Mouse (Mus musculus) heart, embryonic 11.5 days (tissue): ENCODE results near the gene Ccnl1. TPM values are rescaled to one million over a fixed set of nuclear protein-coding genes. Genes with fewer than 3 reads are reported as not detected.

ENCODE experiments used
- ATAC-seq: fragments of 200-750 bp; cut with Nextera tagmentation; replicated peaks from 2 replicates; pipeline ENCODE4 v1.8.0; 2017; ENCODE audit warnings: moderate library complexity; ENCODE audit not compliant: insufficient number of reproducible peaks, low FRiP score, low TSS enrichment
- H3K27ac ChIP-seq: fragments of 300-500 bp; sonication (generic); 2 replicates; pipeline ENCODE4 v1.5.1; 2014; ENCODE audit warnings: mild to moderate bottlenecking, low read depth, low read length
- H3K27me3 ChIP-seq: fragments of 300-500 bp; sonication (generic); 2 replicates; pipeline ENCODE4 v1.6.1; 2014; ENCODE audit warnings: mild to moderate bottlenecking, low read length, mixed read lengths; ENCODE audit not compliant: control insufficient read depth, insufficient read depth
- H3K36me3 ChIP-seq: fragments of 300-500 bp; sonication (generic); 2 replicates; pipeline ENCODE4 v1.6.1; 2014; ENCODE audit warnings: mild to moderate bottlenecking, low read length, moderate library complexity, mixed read lengths; ENCODE audit not compliant: control insufficient read depth, insufficient read depth
- H3K4me1 ChIP-seq: fragments of 300-500 bp; sonication (generic); 2 replicates; pipeline ENCODE4 v1.6.1; 2014; ENCODE audit warnings: low read length; ENCODE audit not compliant: control insufficient read depth, insufficient read depth
- H3K4me2 ChIP-seq: fragments of 300-500 bp; sonication (generic); 2 replicates; pipeline ENCODE4 v1.6.1; 2014; ENCODE audit warnings: mild to moderate bottlenecking, moderate library complexity
- H3K4me3 ChIP-seq: fragments of 300-500 bp; sonication (generic); 2 replicates; pipeline ENCODE4 v1.5.1; 2014; ENCODE audit warnings: low read depth, low read length
- H3K9ac ChIP-seq: fragments of 300-500 bp; sonication (generic); 2 replicates; pipeline ENCODE4 v1.6.1; 2014; ENCODE audit warnings: mild to moderate bottlenecking, low read depth, low read length, moderate library complexity
- H3K9me3 ChIP-seq: fragments of 300-500 bp; sonication (generic); replicated peaks from 2 replicates; pipeline ENCODE4 v1.6.1; 2016; ENCODE audit warnings: low read length; ENCODE audit not compliant: control insufficient read depth
- WGBS: fragments of 180-500 bp; shearing (Covaris S2); extraction: QIAGEN DNeasy Blood & Tissue Kit; methylation state at CpG from one replicate; pipeline ENCODE4 v1.1.7; 2014; ENCODE audit not compliant: insufficient replicate concordance; 5-methylcytosine and 5-hydroxymethylcytosine counted together
- polyA plus RNA-seq: library from polyadenylated mRNA; unstranded; fragments of >200 nt; fragmentation: Nextera tagmentation; extraction: Ambion mirVana; gene quantifications from 2 replicates; pipeline ENCODE4 v1.2.1, GENCODE M21; 2014

Gene Ccnl1
- polyA plus RNA-seq, 1 experiment from 2014 or later: 91.5 TPM

DNA sequence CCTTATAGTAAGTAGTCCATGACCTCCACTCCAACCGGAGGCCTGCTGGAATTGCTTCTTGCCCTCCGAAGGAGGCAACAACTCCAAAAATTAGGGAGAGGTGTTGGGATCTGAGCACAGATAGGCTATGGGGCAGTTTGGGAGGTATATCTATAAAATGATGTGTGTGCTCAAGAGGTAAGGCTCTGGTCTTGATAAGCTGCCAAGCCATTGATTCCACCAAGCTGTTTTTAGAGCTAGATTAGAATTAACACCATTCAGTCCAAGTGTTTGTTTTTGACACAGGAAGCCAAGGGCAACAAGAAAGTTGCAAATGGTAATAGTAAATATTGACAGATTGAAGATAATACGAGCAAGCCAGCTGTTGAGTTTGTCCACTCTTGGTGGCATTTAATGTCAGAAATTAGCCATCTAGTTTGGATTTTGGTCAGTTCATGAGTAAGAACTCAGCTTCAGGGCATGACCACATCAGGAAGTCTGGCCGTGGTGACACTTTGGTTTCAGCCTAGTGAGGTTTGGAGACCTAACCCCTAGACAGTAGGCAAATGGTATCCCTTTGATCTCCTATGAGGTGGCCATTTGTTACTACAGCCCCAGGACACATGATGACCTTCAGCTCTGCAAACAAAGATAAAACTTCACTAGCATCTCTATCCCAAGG is 4.4 kb upstream of the Ccnl1 start:
- no peak for ATAC-seq
- 56% methylated on average over 4 of the region's 4 CpGs for WGBS

DNA sequence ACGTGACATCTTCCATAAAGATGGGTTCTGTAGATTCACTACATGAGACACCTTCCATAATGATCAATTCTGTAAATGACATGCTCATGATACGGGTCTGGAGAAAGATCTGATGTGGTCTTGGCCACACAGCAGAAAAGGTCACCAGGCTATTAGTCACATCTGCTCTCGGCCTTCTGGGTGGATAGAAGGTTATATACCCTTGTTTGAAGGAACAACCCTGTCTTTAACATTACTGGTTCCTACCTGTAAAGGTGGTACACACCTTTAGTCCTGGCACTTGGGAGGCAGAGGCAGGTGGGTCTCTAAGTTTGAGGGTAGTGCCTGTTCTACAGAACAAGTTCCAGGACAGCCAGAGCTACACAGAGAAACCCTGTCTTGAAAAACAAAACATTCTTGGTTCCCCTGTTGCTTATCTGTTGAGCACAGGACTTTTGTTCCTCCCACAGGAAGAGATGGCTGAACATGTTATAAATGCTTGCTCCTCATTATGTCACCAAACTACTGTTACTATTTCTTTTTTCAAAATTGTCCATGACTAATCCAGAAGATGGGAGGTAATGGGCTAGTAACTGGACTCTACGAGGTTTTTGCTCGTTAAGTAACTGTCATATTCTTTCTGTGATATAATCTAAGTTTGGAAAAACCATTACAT is 2.4 kb upstream of the Ccnl1 start:
- no peak overlapping the region for H3K4me3 ChIP-seq
- no peaks in the 10 kb centered on the region for H3K27me3 ChIP-seq
- peaks cover 12% of the 10 kb centered on the region for H3K4me1 ChIP-seq
- H3K4me2 ChIP-seq: no peak overlapping the region
- no peaks in the 10 kb centered on the region for H3K9me3 ChIP-seq
- no peak for ATAC-seq
- no peak overlapping the region for H3K9ac ChIP-seq
- 85% methylated on average over 5 of the region's 5 CpGs for WGBS
- H3K27ac ChIP-seq: peak overlapping the region; percentile 71
- peaks cover 9% of the 10 kb centered on the region for H3K36me3 ChIP-seq

More for the DNA sequence above, 4.4 kb upstream of the Ccnl1 start:
- Histone ChIP-seq H3K9me3 (no peaks in the 10 kb centered on the region), H3K36me3 (no peaks in the 10 kb centered on the region), H3K4me1 (no peaks in the 10 kb centered on the region), H3K4me3 (no peak overlapping the region), H3K27me3 (no peaks in the 10 kb centered on the region), H3K4me2 (no peak overlapping the region), H3K9ac (no peak overlapping the region), H3K27ac (no peak overlapping the region)

DNA sequence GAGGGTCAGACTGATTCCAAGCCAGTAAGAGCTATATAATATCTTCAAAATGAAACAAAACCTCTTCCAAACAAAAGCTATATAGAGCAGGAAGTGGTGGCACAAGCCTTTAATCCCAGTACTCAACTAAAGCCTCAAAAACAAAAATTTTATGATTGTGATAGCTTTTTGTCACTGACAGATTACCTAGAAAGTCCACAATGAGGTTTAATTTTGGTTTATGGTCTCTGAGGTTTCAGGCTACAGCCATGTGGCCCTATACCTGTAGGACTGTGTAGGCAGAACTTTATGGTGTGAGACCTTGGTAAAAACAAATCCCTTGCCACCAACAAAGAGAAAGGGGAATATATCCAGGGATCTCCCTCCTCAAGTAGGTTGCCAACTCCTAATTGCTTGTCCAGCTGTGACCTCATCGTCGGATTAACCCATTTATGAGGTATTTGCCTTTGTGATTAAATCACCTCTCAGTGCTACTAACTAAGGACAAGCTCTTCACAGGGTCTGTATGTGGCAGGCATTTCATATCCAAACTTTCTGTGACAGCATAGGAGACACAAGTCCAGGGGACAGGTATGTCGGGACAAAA is 1.5 kb upstream of the Ccnl1 start:
- Histone ChIP-seq H3K4me3 (peak overlapping the region; percentile 99), H3K27me3 (no peaks in the 10 kb centered on the region), H3K4me2 (peak overlapping the region; percentile 71), H3K4me1 (peaks cover 15% of the 10 kb centered on the region), H3K36me3 (peaks cover 12% of the 10 kb centered on the region), H3K27ac (peak overlapping the region; percentile 71; the same call in 1 of the 2 replicates), H3K9me3 (no peaks in the 10 kb centered on the region), H3K9ac (no peak overlapping the region)
- no peak for ATAC-seq
- WGBS: 90% methylated on average over 3 of the region's 3 CpGs

DNA sequence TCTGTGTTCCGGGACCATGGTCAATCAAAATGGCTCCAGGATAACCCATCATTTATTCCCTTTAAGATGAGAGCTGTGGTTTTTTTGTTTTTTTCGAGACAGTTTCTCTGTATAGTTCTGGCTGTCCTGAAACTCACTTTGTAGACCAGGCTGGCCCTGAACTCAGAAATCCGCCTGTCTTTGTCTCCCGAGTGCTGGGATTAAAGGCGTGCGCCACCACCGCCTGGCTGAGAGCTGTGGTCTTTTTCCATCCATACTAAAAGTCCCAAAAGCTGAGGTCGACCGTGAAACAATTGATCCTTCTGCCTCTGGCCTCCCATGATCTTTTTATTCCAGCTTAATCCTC is 764 bp upstream of the Ccnl1 start:
- Histone ChIP-seq H3K36me3 (peaks cover 12% of the 10 kb centered on the region), H3K9me3 (no peaks in the 10 kb centered on the region), H3K4me2 (peak overlapping the region; percentile 71), H3K27me3 (no peaks in the 10 kb centered on the region), H3K27ac (peak overlapping the region; percentile 100), H3K4me1 (peaks cover 19% of the 10 kb centered on the region), H3K9ac (peak overlapping the region; percentile 100), H3K4me3 (peak overlapping the region; percentile 99)
- no peak for ATAC-seq
- 10% methylated on average over 9 of the region's 9 CpGs for WGBS

DNA sequence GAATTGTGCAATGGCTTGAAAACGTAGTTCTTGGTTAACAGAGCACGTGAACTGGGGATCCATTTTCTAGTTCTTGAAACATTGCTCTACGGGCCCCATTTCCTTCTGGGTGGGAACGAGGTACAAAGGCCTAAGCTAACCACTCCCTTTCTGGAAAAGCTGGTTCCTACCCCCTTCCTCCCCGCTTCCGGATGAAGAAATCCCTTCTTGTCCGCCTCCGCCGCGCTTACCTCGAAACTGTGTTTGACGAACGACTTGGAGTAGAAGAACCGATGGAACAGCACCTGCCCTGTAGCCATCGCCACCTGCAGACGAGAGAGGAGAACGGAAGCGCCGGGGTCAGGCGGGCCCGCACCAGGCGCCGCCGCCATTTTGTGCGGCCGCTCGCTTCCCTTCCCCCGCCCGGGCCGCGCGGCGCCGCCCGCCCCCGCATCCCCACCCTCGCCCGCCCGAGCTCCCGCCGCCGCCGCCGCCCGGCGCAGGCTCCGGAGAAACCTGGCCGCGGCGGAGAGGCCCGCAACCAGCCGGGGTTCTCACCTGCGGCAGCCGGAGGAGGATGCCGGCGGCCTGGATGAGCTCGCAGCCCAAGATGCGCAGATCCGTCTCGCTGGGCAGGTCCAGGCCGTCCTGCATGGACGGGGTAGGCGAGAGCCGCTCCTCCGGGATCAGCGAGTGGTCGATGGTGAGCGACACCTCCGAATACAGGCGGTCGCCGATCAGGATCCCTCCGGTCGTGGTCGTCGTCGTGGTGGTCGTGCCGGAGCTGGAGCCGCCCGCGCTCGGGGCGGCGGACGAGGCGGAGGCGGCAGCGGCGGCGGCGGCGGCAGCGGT is 563 bp downstream of the Ccnl1 start:
- peak overlapping the region; percentile 94 for H3K4me2 ChIP-seq
- H3K4me1 ChIP-seq: peaks cover 19% of the 10 kb centered on the region
- no peaks in the 10 kb centered on the region for H3K27me3 ChIP-seq
- under 1% methylated on average over 78 of the region's 94 CpGs for WGBS
- peak overlapping the region; percentile 99 for H3K4me3 ChIP-seq
- ATAC-seq: peak; percentile 73
- H3K9ac ChIP-seq: peak overlapping the region; percentile 100
- H3K36me3 ChIP-seq: peaks cover 12% of the 10 kb centered on the region
- peak overlapping the region; percentile 100 for H3K27ac ChIP-seq
- no peaks in the 10 kb centered on the region for H3K9me3 ChIP-seq

DNA sequence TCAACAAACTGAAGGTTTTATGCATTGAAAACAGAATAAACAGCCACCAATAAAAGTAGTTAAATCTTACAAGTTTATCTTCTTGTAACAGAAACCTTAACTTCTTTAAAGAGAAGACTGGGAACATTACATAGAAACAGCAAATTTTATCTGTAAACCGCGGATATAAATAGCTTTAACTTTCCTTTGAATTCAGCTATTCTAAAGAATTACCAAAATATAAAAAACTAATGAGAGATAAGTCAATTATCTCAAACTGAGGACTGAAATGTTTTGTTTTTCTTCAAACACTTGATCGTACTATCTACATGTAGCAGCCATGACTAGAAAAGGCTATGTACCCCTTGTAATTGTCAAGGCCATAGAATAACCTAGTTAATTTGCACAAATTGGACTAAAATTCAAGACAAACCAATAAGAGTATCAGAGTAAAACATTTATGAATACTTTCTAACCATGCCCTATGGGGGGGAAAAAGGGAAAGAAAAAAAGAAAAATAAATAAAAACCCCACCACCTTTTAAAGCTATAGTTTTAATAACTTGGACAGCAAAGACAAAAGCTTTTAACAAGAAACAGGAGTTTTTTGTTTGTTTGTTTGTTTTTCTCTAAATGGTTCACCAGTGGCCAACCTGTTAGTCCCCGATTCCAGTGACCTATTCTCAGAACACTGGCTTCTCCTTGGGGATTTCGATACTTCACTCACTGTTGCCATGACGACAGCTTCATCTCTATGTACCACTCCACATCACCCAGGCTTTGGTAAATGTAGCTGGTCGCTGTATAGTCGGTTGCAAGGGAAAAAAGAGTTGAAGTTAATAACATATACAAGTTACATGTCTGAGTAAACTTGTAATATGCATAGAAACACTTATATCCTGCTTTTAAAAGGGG is 3.3 kb downstream of the Ccnl1 start:
- Histone ChIP-seq H3K27me3 (no peaks in the 10 kb centered on the region), H3K4me3 (no peak overlapping the region), H3K4me1 (peaks cover 19% of the 10 kb centered on the region), H3K9ac (no peak overlapping the region), H3K27ac (no peak overlapping the region), H3K4me2 (peak overlapping the region; percentile 47), H3K36me3 (peaks cover 15% of the 10 kb centered on the region), H3K9me3 (no peaks in the 10 kb centered on the region)
- whole genome bisulfite sequencing: 70% methylated on average over 8 of the region's 8 CpGs
- no peak for ATAC-seq

DNA sequence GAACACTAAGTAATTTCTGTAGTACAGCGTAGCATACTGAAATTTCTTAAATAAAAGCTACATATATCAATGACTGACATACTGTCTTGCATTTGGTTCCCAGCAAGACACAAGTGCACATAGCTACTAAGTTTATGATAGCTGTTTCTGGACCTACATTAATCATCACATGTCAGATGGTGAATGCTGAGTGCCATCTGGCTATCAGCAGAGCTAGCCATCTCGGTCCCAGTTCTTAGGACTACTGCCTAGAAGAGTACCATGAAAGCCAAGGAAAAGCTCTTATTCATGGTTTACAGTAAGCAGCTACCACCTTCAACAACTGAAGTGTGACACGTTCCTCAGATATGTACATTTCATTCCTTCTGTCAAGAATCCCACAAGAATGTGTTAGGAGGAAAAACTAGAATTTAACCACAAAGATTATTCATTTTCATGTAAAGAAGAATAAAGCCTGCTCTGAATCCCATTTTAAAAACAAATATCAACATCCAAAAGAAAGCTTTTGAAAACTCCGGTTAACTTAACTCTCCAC is 7.2 kb downstream of the Ccnl1 start:
- no peaks in the 10 kb centered on the region for H3K27me3 ChIP-seq
- H3K4me1 ChIP-seq: peaks cover 9% of the 10 kb centered on the region
- no peak for ATAC-seq
- no peak overlapping the region for H3K4me3 ChIP-seq
- WGBS: 87% methylated on average over 4 of the region's 4 CpGs
- H3K9me3 ChIP-seq: no peaks in the 10 kb centered on the region
- no peak overlapping the region for H3K4me2 ChIP-seq
- peaks cover 36% of the 10 kb centered on the region for H3K36me3 ChIP-seq
- no peak overlapping the region for H3K9ac ChIP-seq
- H3K27ac ChIP-seq: no peak overlapping the region
